Mouse (Mus musculus) cerebellum, adult (tissue): ENCODE data around the gene Ltb4r2.
A peak's percentile ranks its signal among the peaks of the same experiment; 100 is the strongest.
"Not testable (repeated sequence)": the region's sequence is repeated elsewhere in the genome, so short reads cannot be mapped to it uniquely, and the experiment has no call there.

Experiments used
- ATAC-seq: cut with Nextera tagmentation; 2 replicates; pipeline ENCODE4 v1.9.2; 2017; ENCODE audit warnings: mild to moderate bottlenecking, moderate library complexity, mixed read lengths; ENCODE audit not compliant: insufficient number of reproducible peaks, low FRiP score, low TSS enrichment

Ltb4r2 gene

GRCm38 (mm10) chr14:55735758-55736157, 25.5 kb upstream of the Ltb4r2 start:
- no peak for ATAC-seq

DNA sequence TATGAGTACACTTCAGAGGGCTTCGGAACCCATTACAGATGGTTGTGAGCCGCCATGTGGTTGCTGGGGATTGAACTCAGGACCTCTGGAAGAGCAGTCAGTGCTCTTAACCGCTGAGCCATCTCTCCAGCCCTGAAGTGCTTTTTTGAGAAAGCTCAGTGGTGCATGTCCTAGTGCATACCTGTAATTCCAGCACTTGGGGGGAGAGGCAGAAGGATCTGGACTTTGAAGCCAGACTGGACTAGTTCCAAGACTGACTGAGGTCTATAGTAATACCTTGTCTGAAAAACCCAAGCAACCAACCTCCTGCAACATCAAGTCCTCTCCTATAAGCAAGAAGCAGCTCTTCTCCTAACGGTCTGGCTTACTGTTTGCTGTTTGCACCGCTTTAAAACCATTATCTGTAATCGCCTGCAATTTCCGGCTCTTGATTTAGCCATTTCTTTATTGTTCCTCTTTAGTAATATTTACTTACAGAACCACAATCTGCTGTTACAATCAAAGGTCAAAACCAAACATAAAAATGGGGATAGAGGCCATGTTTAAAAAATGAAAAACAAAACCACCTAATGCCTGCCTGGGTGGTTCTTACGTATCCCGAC, 24.0 kb upstream of the Ltb4r2 start:
- ATAC-seq: no peak

DNA sequence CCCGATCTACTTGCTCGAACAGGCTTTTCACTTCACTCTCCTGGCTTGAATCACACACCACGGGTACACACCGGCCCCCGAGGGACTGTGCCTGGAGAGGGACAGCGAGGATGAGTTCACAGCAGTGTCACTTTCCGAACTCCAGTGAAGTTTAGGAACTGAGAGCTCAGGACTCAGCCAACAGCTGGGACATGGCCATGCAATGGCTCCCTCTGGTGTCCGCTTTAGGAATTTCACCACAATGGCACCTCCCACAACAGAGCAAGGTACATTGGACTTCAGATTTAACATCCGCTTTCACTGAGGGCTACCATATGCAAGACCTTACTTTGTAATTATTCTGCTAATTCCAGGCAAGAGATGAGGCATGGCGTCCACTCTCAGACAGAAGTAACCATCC, 17.5 kb upstream of the Ltb4r2 start:
- ATAC-seq: no peak

GRCm38 (mm10) chr14:55745180-55745860, 15.9 kb upstream of the Ltb4r2 start, which contains the start of the genes Dhrs1 and Nop9:
Gene Dhrs1, minus strand, starts transcription at chr14:55745690.
Gene Nop9, plus strand, starts transcription at chr14:55745693.
- peak; percentile 53; the same call in 1 of the 2 replicates for ATAC-seq

- ATAC-seq: no peak
Measured at GRCm38 (mm10) chr14:55745861-55746237, 15.4 kb upstream of the Ltb4r2 start.

- ATAC-seq: no peak
Measured at GRCm38 (mm10) chr14:55747051-55747847, 14.0 kb upstream of the Ltb4r2 start.

- no peak for ATAC-seq
Measured at GRCm38 (mm10) chr14:55757566-55757965, 3.7 kb upstream of the Ltb4r2 start.

DNA sequence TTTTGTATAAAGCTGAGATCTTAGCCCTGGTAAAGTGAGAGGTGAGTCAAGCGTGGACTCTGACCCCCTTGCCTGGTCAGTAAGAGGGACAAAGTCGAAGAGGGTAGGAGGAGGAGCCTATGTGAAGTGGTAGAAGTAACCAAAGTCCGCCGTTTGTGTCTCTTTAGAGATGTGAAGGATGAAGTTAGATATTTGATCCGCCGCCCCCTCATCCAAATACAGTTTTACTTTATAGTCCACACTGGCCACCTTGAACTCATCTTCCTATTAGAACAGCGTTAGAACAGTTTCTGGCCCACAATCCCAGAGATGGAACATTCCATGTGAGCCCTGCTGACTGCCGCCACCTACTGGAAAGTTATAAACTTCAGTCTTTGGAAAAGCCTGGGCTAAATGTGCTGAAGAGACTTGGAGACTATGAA, 2.9 kb upstream of the Ltb4r2 start, which contains the start of gene Cideb:
Cideb (minus strand) TSS at position 96 of the 422 bp plus-strand sequence.
- no peak for ATAC-seq

DNA sequence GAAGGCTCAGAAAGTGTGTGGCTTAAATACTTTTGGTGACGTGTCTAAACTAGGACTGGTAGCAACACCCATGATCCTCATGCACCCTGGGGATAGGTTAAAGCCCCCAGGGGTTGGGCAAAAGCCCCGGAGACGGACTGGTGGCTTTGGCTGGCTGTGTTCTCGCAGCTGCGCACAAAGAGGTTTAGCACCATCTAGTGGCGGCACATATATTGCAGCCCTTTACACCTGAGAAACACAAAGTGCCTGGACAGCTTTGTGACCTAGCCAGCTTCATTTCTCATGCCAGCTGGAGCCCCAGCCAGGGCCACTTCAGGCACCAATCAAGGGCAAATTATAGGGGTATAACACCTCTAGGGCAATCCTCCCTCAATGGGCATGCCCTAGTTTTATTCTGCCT, 1.1 kb upstream of the Ltb4r2 start:
- ATAC-seq: not testable (repeated sequence)

GRCm38 (mm10) chr14:55762001-55762821, 983 bp downstream of the Ltb4r2 start:
- 0 out of 2 replicates have a peak, but pooled peaks have one; percentile 37 for ATAC-seq

GRCm38 (mm10) chr14:55763166-55763565, 1.9 kb downstream of the Ltb4r2 start:
- no peak for ATAC-seq

DNA sequence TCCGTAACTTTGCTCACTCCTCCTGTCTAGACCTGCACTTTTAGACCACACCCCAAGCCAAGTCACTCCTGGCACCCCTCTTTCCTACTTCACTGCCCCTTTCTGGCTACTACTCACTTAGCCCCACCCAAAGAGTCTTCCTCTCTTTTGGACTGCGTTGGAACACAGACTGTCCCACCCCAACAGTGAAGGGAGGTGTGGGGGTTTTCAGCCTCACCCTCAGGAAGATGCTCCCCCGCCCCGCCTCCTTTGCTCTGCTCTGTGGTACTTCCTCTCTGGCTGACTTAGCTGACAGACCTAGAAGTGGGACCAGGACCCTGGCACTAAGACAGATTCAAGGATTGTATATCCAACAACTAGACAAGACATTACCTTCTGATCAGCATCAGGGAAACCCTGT, 4.5 kb downstream of the Ltb4r2 start, which contains the start of gene Ltb4r1:
Ltb4r1 (plus strand) TSS at position 267 of the 400 bp plus-strand sequence.
- no peak for ATAC-seq

DNA sequence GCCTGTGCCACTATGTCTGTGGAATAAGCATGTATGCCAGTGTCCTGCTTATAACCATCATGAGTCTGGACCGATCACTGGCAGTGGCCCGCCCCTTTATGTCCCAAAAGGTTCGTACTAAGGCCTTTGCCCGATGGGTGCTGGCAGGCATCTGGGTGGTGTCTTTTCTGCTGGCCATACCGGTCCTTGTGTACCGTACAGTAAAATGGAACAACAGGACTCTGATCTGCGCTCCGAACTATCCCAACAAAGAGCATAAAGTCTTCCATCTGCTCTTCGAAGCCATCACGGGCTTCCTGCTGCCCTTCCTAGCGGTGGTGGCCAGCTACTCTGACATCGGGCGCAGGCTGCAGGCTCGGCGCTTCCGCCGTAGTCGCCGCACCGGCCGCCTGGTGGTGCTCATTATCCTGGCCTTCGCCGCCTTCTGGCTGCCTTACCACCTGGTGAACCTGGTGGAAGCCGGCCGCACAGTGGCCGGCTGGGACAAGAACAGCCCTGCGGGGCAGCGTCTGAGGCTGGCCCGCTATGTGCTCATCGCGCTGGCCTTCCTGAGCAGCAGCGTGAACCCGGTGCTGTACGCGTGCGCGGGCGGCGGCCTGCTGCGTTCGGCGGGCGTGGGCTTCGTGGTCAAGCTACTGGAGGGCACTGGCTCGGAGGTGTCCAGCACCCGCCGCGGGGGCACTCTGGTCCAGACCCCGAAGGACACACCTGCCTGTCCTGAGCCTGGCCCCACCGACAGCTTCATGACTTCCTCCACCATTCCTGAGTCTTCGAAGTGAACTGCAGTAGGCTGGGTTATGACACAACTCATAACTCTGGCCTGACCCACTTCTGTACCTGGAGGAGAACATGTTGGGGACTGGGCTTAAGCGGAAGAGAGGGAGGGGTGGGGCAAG, 6.5 kb downstream of the Ltb4r2 start:
- peak; percentile 86 for ATAC-seq

DNA sequence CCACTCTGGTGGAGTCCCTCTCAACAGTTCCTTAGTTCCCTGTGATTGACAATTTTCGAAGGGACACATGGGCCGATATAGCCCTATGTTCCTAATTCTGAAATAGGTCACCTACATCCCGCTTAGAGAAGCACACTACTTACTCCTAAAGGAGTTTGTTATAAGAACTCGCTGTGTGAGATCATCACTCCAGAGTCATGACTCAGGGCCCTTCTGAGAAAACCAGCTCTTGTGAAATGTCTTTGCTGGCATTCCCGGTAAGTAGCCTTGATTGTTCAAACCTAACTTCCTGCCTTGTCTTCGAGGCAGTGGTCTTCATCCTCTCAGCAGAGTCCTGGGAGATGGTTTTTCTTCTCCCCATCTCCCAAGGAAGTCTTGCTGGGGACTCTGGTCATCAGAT, 7.3 kb downstream of the Ltb4r2 start:
- no peak for ATAC-seq

DNA sequence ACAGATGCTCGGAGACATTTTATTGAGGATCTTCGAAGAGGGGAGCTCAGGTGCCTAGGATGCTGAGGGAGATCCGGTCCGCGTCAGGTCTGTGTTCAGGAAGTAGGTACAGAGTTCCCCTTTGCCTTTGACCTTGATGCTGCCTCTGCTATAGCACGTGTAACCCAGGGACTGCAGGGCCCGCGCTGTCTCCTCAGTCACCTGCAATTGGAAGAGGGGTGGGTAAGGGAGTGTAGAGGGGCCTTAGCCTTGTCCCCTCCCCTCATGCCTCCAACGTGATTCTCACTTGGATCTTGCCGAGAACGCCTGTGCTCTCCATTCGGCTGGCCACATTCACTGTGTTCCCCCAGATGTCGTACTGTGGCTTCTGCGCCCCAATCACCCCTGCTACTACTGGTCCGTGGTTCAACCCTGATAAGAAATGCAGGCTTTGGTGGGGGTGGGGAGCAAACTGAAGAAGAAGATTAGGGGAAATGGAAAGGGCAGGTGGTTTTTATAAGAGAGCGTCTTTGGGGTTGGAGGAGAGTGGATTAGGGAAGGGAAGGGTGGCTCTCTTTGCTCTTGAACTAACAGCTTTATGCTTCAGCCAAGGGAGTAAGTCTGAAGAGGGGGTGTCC, 8.0 kb downstream of the Ltb4r2 start:
- no peak for ATAC-seq

DNA sequence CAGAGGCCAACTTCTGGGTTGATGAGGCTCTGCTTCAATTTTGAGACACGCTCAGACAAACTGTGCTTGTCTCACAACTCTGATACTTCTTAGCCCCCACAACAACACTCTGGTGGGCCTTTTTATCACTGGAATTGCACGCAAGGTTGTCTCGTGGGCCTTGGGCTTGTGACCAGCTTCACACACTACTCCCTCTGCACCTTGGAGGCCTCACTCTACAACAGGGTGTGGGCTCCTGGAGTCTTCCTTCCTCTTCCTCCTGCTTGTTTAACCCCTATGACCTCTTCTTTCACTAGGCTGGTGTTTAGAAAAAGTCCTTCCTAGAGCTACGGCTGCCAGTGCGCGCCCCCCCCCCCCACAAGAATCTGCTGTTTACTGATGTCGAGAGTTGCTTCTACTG, 15.5 kb downstream of the Ltb4r2 start:
- ATAC-seq: no peak

DNA sequence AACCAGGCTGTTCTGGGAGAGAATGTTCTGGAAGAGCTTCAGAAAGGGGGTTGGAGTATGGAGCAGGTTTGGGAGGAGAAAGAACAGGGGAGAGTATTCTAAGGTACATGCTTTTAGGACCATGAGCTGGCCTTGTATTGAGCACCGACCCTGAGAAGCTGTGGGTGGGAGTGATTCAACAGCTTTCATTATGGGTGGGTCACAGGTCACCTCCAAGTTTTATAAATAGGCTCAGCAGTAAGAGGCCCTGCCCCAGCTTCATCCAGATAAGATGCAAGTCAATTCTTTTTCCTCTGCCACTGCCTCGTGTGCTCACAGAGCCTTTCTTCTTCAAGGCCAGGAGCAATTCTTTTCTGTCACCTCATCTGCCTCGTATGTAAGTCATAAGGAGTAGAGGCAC, 15.9 kb downstream of the Ltb4r2 start:
- no peak for ATAC-seq

DNA sequence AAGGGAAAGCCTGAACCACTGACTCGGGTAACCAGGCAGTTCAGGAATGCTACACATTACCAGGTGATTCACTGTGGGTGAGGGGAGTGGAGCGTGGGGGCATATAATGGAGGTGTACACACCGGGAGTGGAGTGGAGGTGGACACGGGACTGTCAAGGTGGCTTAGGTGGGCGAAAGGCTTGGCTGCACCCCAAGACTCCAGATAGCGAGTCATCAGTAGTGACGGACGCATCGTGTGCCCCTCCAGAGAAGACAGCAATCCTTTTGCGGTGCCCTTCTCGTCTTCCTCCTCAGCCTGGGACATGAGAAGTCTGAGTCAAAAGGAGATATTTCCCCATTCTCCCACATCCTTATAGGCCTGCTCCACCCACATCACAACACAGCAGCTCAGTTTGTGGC, 16.6 kb downstream of the Ltb4r2 start:
- ATAC-seq: no peak

DNA sequence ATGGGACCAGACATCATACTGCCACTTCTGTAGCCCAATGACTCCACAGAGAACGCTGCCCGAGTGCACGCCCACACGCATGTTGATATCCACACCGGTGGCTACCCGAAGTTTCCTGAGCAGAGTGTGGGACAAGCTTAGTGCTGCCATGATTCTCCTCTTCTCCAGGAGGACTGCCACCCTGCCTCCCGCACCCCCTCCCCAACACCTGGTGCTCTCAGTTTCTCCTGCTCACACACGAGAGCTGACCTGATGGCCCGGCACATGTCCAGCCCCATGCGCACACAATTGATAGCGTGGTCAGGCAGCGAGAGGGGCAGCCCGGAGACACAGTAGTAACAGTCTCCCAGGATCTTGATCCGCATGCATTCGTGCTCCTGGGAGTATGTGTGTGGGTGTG, 17.5 kb downstream of the Ltb4r2 start:
- ATAC-seq: no peak
